Mouse (Mus musculus) cerebellum, adult 2 months (tissue): ENCODE data around the gene Olfr250.

Experiments
- CTCF ChIP-seq: fragments of 200-500 bp; IDR thresholded peaks from 2 replicates; pipeline ENCODE4 v1.5.1; 2011; ENCODE audit warnings: low read depth, mild to moderate bottlenecking, control low read depth, low read length, moderate library complexity, borderline replicate concordance; ENCODE audit not compliant: insufficient read depth
- POLR2A ChIP-seq: fragments of 200-500 bp; IDR thresholded peaks from 2 replicates; pipeline ENCODE4 v1.6.1; 2011; ENCODE audit warnings: low read length, control low read depth, borderline replicate concordance; ENCODE audit not compliant: insufficient read depth

GRCm38 (mm10) chr9:38328760-38329159, 37.9 kb upstream of the Olfr250 start, which contains the start of gene Olfr25:
- no peak for TF ChIP-seq CTCF
- no peak for TF ChIP-seq POLR2A
